Mouse (Mus musculus): Measurements from ENCODE around the gene 4930578G10Rik.
"Not testable (repeated sequence)": the region's sequence is repeated elsewhere in the genome, so short reads cannot be mapped to it uniquely, and the experiment has no call there.

GRCm38 (mm10) chr4:42773893-42774292 lies 38.5 kb downstream of the 4930578G10Rik start, which contains the start of gene Ccl21a:
- not testable (repeated sequence) for TF ChIP-seq CTCF, EP300 (IDR thresholded peaks at IDR 0.05)
